Mouse (Mus musculus) heart, adult 2 months (tissue): ENCODE data around the gene Pdpr.

Experiments
- CTCF ChIP-seq: fragments of 200-600 bp; IDR thresholded peaks from 2 replicates; pipeline ENCODE4 v1.8.1; 2022; ENCODE audit warnings: antibody characterized with exemption, mild to moderate bottlenecking, moderate library complexity
- POLR2A ChIP-seq: fragments of 200-500 bp; IDR thresholded peaks from 2 replicates; pipeline ENCODE4 v1.6.1; 2011; ENCODE audit warnings: mild to moderate bottlenecking, low read depth, low read length, control low read depth; ENCODE audit not compliant: insufficient read depth

GRCm38 (mm10) chr8:111185472-111185947, 91.1 kb downstream of the Pdpr start:
- TF ChIP-seq POLR2A = no peak
- no peak for TF ChIP-seq CTCF
